Mouse (Mus musculus) CH12.LX (cell line): ENCODE measurements around the gene Fat1. TPM values are rescaled to one million over a fixed set of nuclear protein-coding genes. Genes with fewer than 3 reads are reported as not detected.

Experiments used
- DNase-seq: peaks from one replicate; pipeline ENCODE4 v3.0.0-alpha.2; 2013; ENCODE audit errors: extremely low read depth
- H3K27ac ChIP-seq: 2 replicates; pipeline ENCODE4 v1.5.1; 2012; ENCODE audit warnings: low read depth, mild to moderate bottlenecking, control low read depth, moderate library complexity; ENCODE audit not compliant: insufficient read depth
- H3K27me3 ChIP-seq: replicated peaks from 2 replicates; pipeline ENCODE3; 2012; ENCODE audit warnings: inconsistent platforms
- H3K36me3 ChIP-seq, 2 experiments: replicated peaks in 1 of 2; 2 replicates each; pipeline versions ENCODE3 to v1.6.1; 2012; ENCODE audit warnings: inconsistent platforms in 1 of 2, low read length in 1 of 2, mild to moderate bottlenecking in 1 of 2, mixed read lengths in 1 of 2, moderate library complexity in 1 of 2; ENCODE audit not compliant: control insufficient read depth in 1 of 2, insufficient read depth in 1 of 2
- H3K4me1 ChIP-seq, 2 experiments: 2 replicates each; pipeline ENCODE4 v1.6.1; 2012; ENCODE audit warnings: inconsistent platforms in 1 of 2, moderate library complexity in 1 of 2; ENCODE audit not compliant: insufficient read depth in 2 of 2, control insufficient read depth in 1 of 2
- H3K4me2 ChIP-seq: 2 replicates; pipeline ENCODE4 v1.6.1; 2012; ENCODE audit warnings: low read depth, mild to moderate bottlenecking, control low read depth; ENCODE audit not compliant: poor library complexity, insufficient read depth, severe bottlenecking
- H3K4me3 ChIP-seq, 3 experiments: fragments of 150-350 bp in 1 of 3; sonication (generic) in 1 of 3; replicated peaks in 1 of 3; 2 replicates each; pipeline versions ENCODE3 to v1.5.1; 2011 to 2012; ENCODE audit warnings: low read depth in 2 of 3, low read length in 2 of 3, mild to moderate bottlenecking in 2 of 3, moderate library complexity in 2 of 3, control low read depth in 1 of 3, improper control_type of control experiment in 1 of 3, inconsistent platforms in 1 of 3, mixed read lengths in 1 of 3; ENCODE audit not compliant: poor library complexity in 1 of 3
- H3K79me2 ChIP-seq: replicated peaks from 2 replicates; pipeline ENCODE4 v1.6.1; 2012; ENCODE audit warnings: mild to moderate bottlenecking, moderate library complexity; ENCODE audit not compliant: control insufficient read depth, poor library complexity, insufficient read depth, severe bottlenecking; ENCODE audit errors: extremely low read depth
- H3K9ac ChIP-seq: 2 replicates; pipeline ENCODE4 v1.6.1; 2012; ENCODE audit warnings: low read depth, mild to moderate bottlenecking, control low read depth, moderate library complexity; ENCODE audit not compliant: insufficient read depth
- H3K9me3 ChIP-seq: replicated peaks from 2 replicates; pipeline ENCODE3; 2012; ENCODE audit warnings: low read length, inconsistent platforms, mixed read lengths
- BHLHE40 ChIP-seq: IDR thresholded peaks from 2 replicates; pipeline ENCODE4 v1.6.1; 2011; ENCODE audit warnings: mild to moderate bottlenecking, low read depth, low read length, improper control_type of control experiment
- CHD1 ChIP-seq: IDR thresholded peaks from 2 replicates; pipeline ENCODE4 v1.6.1; 2012; ENCODE audit warnings: low read depth, low read length, improper control_type of control experiment, inconsistent platforms
- CTCF ChIP-seq, 2 experiments: IDR thresholded peaks in 1 of 2; conservative IDR thresholded peaks in 1 of 2; 2 replicates each; pipeline ENCODE4 v1.5.1; 2011 to 2012; ENCODE audit warnings: low read depth in 2 of 2, low read length in 2 of 2, improper control_type of control experiment in 1 of 2, inconsistent platforms in 1 of 2, mild to moderate bottlenecking in 1 of 2, moderate library complexity in 1 of 2
- E2F4 ChIP-seq: IDR thresholded peaks from 2 replicates; pipeline ENCODE4 v1.6.1; 2011; ENCODE audit warnings: low read depth, low read length, improper control_type of control experiment; ENCODE audit not compliant: insufficient replicate concordance
- EP300 ChIP-seq: IDR thresholded peaks from 2 replicates; pipeline ENCODE4 v1.6.1; 2011; ENCODE audit warnings: low read length, improper control_type of control experiment
- ETS1 ChIP-seq: conservative IDR thresholded peaks from 2 replicates; pipeline ENCODE4 v1.6.1; 2012; ENCODE audit warnings: low read depth, mild to moderate bottlenecking, inconsistent platforms, low read length, improper control_type of control experiment, moderate library complexity
- HCFC1 ChIP-seq: IDR thresholded peaks from 2 replicates; pipeline ENCODE4 v1.6.1; 2012; ENCODE audit warnings: low read depth, mild to moderate bottlenecking, inconsistent platforms, low read length, improper control_type of control experiment
- JUND ChIP-seq: conservative IDR thresholded peaks from 2 replicates; pipeline ENCODE4 v1.6.1; 2011; ENCODE audit warnings: low read depth, low read length, improper control_type of control experiment
- MAX ChIP-seq: IDR thresholded peaks from 2 replicates; pipeline ENCODE4 v1.6.1; 2011; ENCODE audit warnings: low read length, improper control_type of control experiment
- MAZ ChIP-seq: IDR thresholded peaks from 2 replicates; pipeline ENCODE4 v1.6.1; 2012; ENCODE audit warnings: low read depth, mild to moderate bottlenecking, inconsistent platforms, low read length, improper control_type of control experiment, moderate library complexity
- MYC ChIP-seq: IDR thresholded peaks from 2 replicates; pipeline ENCODE4 v1.6.1; 2011; ENCODE audit warnings: low read depth, mild to moderate bottlenecking, improper control_type of control experiment, low read length
- PAX5 ChIP-seq: IDR thresholded peaks from 2 replicates; pipeline ENCODE4 v1.6.1; 2012; ENCODE audit warnings: low read length, inconsistent platforms, mixed read lengths
- POLR2A ChIP-seq: IDR thresholded peaks from 2 replicates; pipeline ENCODE4 v1.6.1; 2011; ENCODE audit warnings: low read depth, mild to moderate bottlenecking, improper control_type of control experiment, low read length
- RAD21 ChIP-seq: IDR thresholded peaks from 2 replicates; pipeline ENCODE4 v1.6.1; 2011; ENCODE audit warnings: low read depth, mild to moderate bottlenecking, low read length, improper control_type of control experiment, moderate library complexity
- SIN3A ChIP-seq: IDR thresholded peaks from 2 replicates; pipeline ENCODE4 v1.6.1; 2012; ENCODE audit warnings: low read length, improper control_type of control experiment, inconsistent platforms
- USF1 ChIP-seq: IDR thresholded peaks from 2 replicates; pipeline ENCODE4 v1.6.1; 2014; ENCODE audit warnings: low read depth, mild to moderate bottlenecking, inconsistent platforms, low read length, improper control_type of control experiment
- ZKSCAN1 ChIP-seq: IDR thresholded peaks from 2 replicates; pipeline ENCODE4 v1.6.1; 2012; ENCODE audit warnings: low read depth, inconsistent platforms, low read length, improper control_type of control experiment, borderline replicate concordance
- ZNF384 ChIP-seq: IDR thresholded peaks from 2 replicates; pipeline ENCODE4 v1.6.1; 2012; ENCODE audit warnings: low read depth, low read length, improper control_type of control experiment, inconsistent platforms
- dilution Hi-C: fragments of 300-500 bp; cut with MboI; formaldehyde crosslinking; loops from 2 replicates; pipeline ENCODE4 v1.14.3; 2020; ENCODE audit warnings: low sequenced_read_pairs; ENCODE audit not compliant: extremely low pct_unique_long_range_greater_than_20kb, extremely low pct_ligation_motif_present
- in situ Hi-C: fragments of 300-500 bp; cut with MboI; formaldehyde crosslinking; loops from 3 replicates; pipeline ENCODE4 v1.14.3; 2019; ENCODE audit warnings: low sequenced_read_pairs, low pct_ligation_motif_present, low pct_unique_long_range_greater_than_20kb, mixed read lengths
- polyA plus RNA-seq: library from polyadenylated mRNA; unstranded; fragments of >175 nt; gene quantifications from 2 replicates; pipeline ENCODE4 v1.2.1, GENCODE M21; 2012; ENCODE audit warnings: low read depth; ENCODE audit not compliant: insufficient read length
- total RNA-seq, 2 experiments: library from RNA; depleted of rRNA; stranded (reverse); fragments of 300-350 nt in 1 of 2; fragments of >200 nt in 1 of 2; gene quantifications; 2 replicates each; pipeline ENCODE4 v1.2.3; 2012 to 2014

Fat1 gene
- total and polyA plus RNA-seq, 3 experiments = under 0.01 TPM; not detected in 2

DNA sequence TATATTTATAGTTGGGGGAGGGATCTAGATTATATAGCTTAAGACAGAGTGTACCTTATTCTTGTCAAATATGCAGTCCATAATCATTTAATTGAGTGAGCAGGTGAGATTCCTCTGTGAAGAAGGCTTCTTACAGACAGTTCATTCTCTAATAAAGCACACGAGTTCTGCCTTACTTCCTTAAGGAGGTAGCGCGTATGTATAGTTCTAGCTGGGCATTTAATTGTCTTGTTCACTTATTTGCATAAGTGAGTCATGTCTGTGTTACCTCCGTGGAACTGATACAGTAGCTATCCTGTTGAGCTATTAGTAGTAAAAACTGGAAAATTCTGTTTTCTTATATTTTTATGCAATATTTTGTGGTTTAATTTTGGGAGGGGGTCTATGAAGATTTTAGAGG is 40.4 kb downstream of the Fat1 start:
- H3K4me2 ChIP-seq = no peak overlapping the region

DNA sequence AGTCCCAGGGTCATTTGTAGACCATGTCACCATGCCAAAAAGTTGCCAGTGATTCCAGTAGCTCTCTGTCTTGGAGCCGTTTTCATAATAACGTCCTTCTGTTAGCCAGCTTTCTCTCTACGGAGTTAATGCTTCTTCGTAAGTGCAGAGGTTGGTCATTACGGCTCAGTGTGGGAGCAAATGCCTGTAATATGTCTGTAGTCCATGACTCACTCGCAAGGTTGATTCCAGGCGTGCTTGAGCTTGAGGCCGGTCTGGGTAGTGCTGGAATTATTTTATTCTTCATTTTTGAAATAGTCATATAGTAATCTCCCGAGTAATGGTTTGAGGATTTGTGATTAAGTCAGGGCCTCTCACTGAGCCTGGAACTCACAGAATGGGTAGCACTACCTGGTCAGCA is 43.4 kb downstream of the Fat1 start:
- H3K79me2 ChIP-seq = no peaks in the 10 kb centered on the region
- dilution Hi-C loops = no loop called here
- no peak overlapping the region for H3K9ac ChIP-seq
- no peak overlapping the region for H3K27ac ChIP-seq
- H3K4me3 ChIP-seq = no peak overlapping the region
- no peak overlapping the region for H3K4me2 ChIP-seq
- no peaks in the 10 kb centered on the region for H3K27me3 ChIP-seq
- H3K9me3 ChIP-seq = peaks cover 79% of the 10 kb centered on the region
- DNase-seq = no peak
- H3K4me1 ChIP-seq = no peaks in the 10 kb centered on the region
- in situ Hi-C loops = no loop called here
- TF ChIP-seq BHLHE40 (no peak), HCFC1 (no peak)
- no peaks in the 10 kb centered on the region for H3K36me3 ChIP-seq

More for the DNA sequence above, 40.4 kb downstream of the Fat1 start:
- no peak overlapping the region for H3K4me3 ChIP-seq
- dilution Hi-C loops (no loop called here), in situ Hi-C loops (no loop called here)
- no peak for DNase-seq
- no peaks in the 10 kb centered on the region for H3K27me3 ChIP-seq
- peaks cover 84% of the 10 kb centered on the region for H3K9me3 ChIP-seq
- H3K9ac ChIP-seq = no peak overlapping the region
- TF ChIP-seq JUND (no peak), ZNF384 (no peak), MAZ (no peak), MAX (no peak), USF1 (no peak), PAX5 (no peak), CTCF (conservative IDR thresholded peaks at IDR 0.05 in 1 of 2, IDR thresholded peaks at IDR 0.05 in 1 of 2; ENCODE audit: low read depth in 2 of 2, low read length in 2 of 2) (no peak), E2F4 (no peak), POLR2A (no peak), ZKSCAN1 (no peak), CHD1 (no peak), SIN3A (no peak), EP300 (no peak), MYC (no peak), ETS1 (no peak), RAD21 (no peak)
- H3K27ac ChIP-seq = no peak overlapping the region
- no peaks in the 10 kb centered on the region for H3K79me2 ChIP-seq
- H3K36me3 ChIP-seq = no peaks in the 10 kb centered on the region
- H3K4me1 ChIP-seq = no peaks in the 10 kb centered on the region
